Mouse (Mus musculus): Measurements from ENCODE around the gene Prl6a1.

Gene Prl6a1

DNA sequence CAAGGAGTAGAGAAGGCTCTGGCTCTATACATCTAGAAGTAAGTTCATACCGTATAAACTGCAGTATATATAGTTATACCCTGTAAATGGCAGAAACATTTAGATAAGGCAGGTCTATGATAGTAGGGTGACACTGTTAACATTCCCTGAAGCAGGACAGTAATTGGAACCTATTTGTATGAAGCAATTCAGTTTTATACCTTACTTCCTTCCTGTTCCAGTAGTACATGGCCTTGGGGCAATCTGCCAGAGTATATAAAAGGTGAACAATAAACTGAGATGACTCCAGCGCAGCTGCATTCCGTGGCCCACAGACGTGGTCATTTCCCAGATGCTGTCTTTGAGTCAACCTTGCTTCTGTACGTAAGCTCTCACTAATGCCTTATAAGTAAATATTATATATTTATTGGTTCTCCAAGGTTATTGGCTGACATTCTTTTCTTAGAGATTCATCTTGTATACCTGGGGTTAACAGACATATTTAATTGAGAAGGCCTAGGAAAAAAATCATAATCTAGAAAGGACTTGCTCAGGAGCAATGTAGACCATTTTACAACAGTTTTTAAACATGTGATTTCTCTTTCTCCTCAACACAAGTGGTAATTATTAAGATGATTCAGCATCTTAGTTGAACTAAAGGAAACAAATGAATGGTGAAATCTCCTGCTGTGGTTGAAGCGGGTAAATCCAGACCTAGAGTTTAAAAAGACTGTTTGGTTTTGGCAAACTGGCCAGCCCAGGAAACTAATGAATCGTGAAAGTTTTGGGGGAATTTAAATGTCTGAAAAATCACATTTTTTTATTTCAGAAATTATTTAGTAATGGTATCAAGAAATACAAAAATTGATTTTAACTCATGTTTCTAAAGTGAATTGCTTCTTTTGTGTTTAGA lies at the start of gene Prl6a1:
Gene Prl6a1, plus strand, starts transcription at position 294 of the 892 bp plus-strand sequence.
- no peak for ATAC-seq (ENCODE audit: low TSS enrichment)

DNA sequence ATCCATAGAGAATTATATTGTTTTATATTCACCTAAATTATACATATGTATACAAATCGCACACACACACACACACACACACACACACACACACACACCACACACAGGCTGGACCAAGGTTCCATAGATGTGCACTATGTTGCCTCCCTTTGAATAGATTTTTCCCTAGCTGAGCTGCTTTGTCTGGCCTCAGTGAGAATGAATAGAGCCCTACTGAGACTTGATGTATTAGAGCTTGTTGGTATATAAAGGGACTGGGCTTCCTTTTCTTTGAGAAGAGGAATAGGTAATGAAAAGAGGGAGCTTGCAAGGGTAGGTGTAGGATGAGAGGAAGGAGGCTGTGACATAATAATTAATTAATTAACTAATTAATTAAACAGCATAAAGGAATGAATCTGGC lies 22.6 kb downstream of the Prl6a1 start:
- no peak for ATAC-seq (ENCODE audit: low TSS enrichment)

DNA sequence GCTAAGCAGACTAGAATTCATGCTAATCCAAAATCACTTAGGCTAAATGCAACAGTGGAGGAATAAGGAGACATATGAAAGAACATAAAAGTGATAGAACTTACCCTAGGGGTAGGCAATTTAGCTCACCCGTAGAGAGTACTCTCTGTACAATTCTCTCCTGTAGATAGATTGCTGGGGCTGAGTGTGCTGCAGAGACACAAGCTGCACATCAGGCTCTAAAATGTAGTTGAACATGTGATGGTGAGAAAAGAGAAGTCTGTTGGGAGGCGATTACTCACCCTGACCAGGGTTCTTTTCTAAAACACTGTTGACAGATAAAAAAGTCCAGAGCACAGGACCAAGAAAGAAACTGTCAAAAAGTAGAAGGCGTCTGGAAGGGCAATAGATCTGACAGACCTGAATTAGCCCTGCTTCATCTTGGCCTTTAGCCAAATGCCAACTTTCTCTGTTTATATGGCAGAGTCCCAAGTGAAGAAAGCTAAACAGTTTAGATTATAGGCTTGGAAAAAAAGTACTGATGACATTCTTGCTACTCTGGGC lies 30.4 kb downstream of the Prl6a1 start:
- no peak for ATAC-seq (ENCODE audit: low TSS enrichment)

DNA sequence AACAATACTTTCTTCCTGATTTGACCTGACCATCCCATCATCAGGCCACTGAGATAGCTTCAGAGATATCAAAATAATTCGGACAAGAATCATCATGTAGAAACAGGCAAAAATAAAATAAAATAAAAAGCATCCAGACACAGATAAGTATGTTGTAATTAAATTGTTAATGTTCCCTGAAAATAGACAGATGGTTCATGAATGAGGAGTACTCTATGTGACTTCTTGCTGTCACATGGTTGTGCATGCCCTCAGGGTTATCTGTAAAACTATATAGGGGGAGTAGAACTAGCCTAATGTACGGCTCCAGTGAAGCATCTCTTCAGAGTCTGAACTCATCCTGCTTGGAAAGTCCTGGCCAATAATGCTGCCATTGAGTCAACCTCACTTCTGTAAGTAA lies 32.9 kb downstream of the Prl6a1 start, which contains the start of gene Prl8a2:
Gene Prl8a2, plus strand, starts transcription at position 301 of the 400 bp plus-strand sequence.
- no peak for ATAC-seq (ENCODE audit: low TSS enrichment)

Measured in frontal cortex, adult (tissue).